Mouse (Mus musculus) thymus, postnatal 0 days (tissue): ENCODE data around the gene Apba2. TPM values are rescaled to one million over a fixed set of nuclear protein-coding genes. Genes with fewer than 3 reads are reported as not detected.

ENCODE experiments used
- DNase-seq: peaks from one replicate; pipeline ENCODE4 v3.0.0-alpha.2; 2015; ENCODE audit warnings: low spot score
- polyA plus RNA-seq: library from polyadenylated mRNA; unstranded; fragments of >200 nt; fragmentation: Nextera tagmentation; extraction: Ambion mirVana; gene quantifications from 2 replicates; pipeline ENCODE4 v1.2.1, GENCODE M21; 2015

The Apba2 gene
- polyA plus RNA-seq, 1 experiment from 2014 or later = 4.3 TPM

- no peak for DNase-seq
These were observed 150.5 kb downstream of the Apba2 start for GRCm38 (mm10) chr7:64651963-64652362.

- DNase-seq = no peak
These were observed 155.3 kb downstream of the Apba2 start for GRCm38 (mm10) chr7:64656787-64657186.

GRCm38 (mm10) chr7:64658914-64659313 is 157.4 kb downstream of the Apba2 start:
- DNase-seq = no peak

- no peak for DNase-seq
These were observed 157.8 kb downstream of the Apba2 start for GRCm38 (mm10) chr7:64659328-64659727.

GRCm38 (mm10) chr7:64662506-64662905 is 161.0 kb downstream of the Apba2 start:
- no peak for DNase-seq

- no peak for DNase-seq
These were observed 162.1 kb downstream of the Apba2 start for GRCm38 (mm10) chr7:64663600-64663999.

GRCm38 (mm10) chr7:64665120-64665519 is 163.6 kb downstream of the Apba2 start:
- no peak for DNase-seq

GRCm38 (mm10) chr7:64665716-64666298 is 164.3 kb downstream of the Apba2 start:
- no peak for DNase-seq

GRCm38 (mm10) chr7:64667959-64668358 is 166.5 kb downstream of the Apba2 start:
- no peak for DNase-seq

GRCm38 (mm10) chr7:64679771-64680479 is 178.4 kb downstream of the Apba2 start:
- DNase-seq = no peak

- no peak for DNase-seq
These were observed 183.4 kb downstream of the Apba2 start for GRCm38 (mm10) chr7:64684893-64685292.

GRCm38 (mm10) chr7:64688115-64688817 is 186.8 kb downstream of the Apba2 start:
- DNase-seq = no peak

GRCm38 (mm10) chr7:64691831-64692230 is 190.3 kb downstream of the Apba2 start:
- no peak for DNase-seq

- DNase-seq = no peak
These were observed 193.4 kb downstream of the Apba2 start for GRCm38 (mm10) chr7:64694937-64695336.

GRCm38 (mm10) chr7:64696521-64697281 is 195.2 kb downstream of the Apba2 start:
- DNase-seq = no peak

GRCm38 (mm10) chr7:64697791-64698337 is 196.4 kb downstream of the Apba2 start:
- no peak for DNase-seq

GRCm38 (mm10) chr7:64704060-64704595 is 202.6 kb downstream of the Apba2 start:
- no peak for DNase-seq

GRCm38 (mm10) chr7:64708176-64708575 is 206.7 kb downstream of the Apba2 start:
- DNase-seq = no peak

GRCm38 (mm10) chr7:64709520-64710262 is 208.2 kb downstream of the Apba2 start:
- no peak for DNase-seq

GRCm38 (mm10) chr7:64716286-64716685 is 214.8 kb downstream of the Apba2 start:
- DNase-seq = no peak
